Mouse (Mus musculus) ES-Bruce4 (cell line): Measurements from ENCODE around the gene Arid2.

Experiments used
- CTCF ChIP-seq: IDR thresholded peaks from one replicate; pipeline ENCODE4 v1.8.1; 2011; ENCODE audit warnings: low read depth, low read length
- EP300 ChIP-seq: IDR thresholded peaks from 2 replicates; pipeline ENCODE4 v1.6.1; 2011; ENCODE audit warnings: low read depth, low read length; ENCODE audit not compliant: insufficient read depth

- TF ChIP-seq CTCF = no peak
- TF ChIP-seq EP300 = no peak
Observed at GRCm38 (mm10) chr15:96283920-96284431, 3.3 kb upstream of the Arid2 start.
